Mouse (Mus musculus): ENCODE measurements around the gene Sept1.

- no peak for TF ChIP-seq GATA1 (IDR thresholded peaks at IDR 0.05; ENCODE audit: borderline replicate concordance, low read length)
- TF ChIP-seq POLR2AphosphoS5 (IDR thresholded peaks at IDR 0.05; ENCODE audit: insufficient replicate concordance, low read depth, low read length) = no peak
Observed at GRCm38 (mm10) chr7:127234777-127235176, 1.8 kb upstream of the Sept1 start.

All from G1E (cell line).